Mouse (Mus musculus): ENCODE measurements at regions not wholly inside any gene's neighbourhood (a gene's known extent, or its start where the extent isn't known, plus 50 kb on each side); places are given as distances from the start of the nearest gene placed in this dataset.
"Not testable (repeated sequence)": the region's sequence is repeated elsewhere in the genome, so short reads cannot be mapped to it uniquely, and the experiment has no call there.

DNA sequence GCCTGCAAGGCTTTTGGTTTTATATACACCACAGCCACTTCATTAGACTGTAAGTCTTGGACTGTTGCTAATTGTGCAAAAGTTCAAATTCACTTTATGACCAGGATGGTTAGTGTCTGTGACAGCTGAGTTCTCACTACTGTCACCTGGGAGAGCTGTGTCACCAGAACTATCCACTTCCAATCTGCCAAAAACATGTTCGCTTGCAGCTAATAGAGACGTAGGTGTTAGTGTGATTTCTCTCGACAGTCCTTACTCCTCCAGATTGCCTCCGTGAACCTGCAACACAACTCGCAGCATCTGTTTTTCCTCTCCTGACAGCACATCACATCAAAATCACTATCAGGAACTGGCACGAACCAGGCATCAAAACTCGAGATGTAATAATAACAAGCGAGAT lies 491.3 kb upstream of the Klf6 start:
- DNase-seq (ENCODE audit: low spot score): no peak

DNA sequence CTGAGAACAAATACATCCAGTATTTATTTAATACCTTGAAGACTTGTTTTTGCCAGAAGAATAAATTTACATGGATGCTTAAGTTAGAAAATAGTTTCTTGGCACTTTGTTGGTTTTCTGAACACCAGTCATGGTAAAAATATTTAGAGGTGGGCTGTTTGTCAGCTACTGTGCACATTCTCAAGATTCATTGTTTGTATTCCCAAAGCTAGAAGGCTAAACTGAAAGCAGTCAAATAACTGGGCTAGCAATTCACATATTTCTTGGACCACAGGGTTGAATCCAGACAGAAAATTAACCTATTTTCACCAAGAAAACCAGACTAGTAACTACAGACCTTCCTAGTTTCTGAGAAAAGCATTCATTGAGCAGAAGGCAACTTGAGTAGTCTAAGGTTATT lies 488.1 kb upstream of the Klf6 start:
- DNase-seq (ENCODE audit: low spot score): no peak

DNA sequence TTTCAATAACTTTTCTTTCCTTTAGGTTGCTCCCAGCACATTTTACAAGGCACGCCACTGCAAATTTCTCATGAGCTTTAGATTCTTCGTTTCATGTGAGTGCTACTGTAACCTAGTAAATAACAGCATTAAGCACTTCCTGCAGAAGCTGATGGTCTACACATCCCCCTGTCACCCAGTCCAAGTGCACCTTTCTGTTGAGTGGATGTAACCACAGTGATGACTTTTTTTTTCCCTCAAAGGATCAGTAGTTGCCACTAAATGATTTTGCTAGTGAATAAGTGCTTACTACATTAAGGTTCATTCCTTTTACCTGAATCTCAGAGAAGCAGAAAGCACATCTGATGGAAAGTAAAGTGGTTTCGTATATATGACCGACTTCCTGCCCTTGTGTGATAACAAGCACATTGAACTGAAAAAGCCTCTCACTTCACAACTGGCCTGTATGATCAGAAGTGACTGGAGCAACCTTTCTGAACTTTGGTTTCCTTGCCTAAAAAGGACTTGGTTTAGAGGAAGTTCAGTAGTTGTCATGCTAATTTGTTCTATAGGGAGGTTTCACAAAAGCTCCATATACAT lies 453.0 kb upstream of the Klf6 start:
- DNase-seq (ENCODE audit: low spot score): no peak

DNA sequence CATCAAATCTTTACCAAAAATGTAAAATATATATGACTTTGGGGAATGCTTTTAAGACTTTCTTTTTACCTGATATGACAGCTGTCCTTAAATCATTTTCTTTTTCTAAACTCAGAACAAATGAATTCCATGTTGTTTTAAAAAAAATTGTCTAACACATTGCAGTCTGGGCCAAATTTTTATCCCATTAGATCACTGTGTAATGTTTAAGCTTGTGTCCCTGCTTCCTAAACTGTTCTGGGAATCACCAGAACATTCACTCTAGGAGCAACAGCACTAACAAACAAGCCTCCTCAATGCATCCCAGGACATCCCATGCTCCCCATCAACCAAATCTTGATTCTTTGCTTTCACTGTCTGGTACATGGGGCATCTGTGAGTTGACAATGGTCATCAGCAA lies 449.2 kb upstream of the Klf6 start:
- no peak for DNase-seq (ENCODE audit: low spot score)

DNA sequence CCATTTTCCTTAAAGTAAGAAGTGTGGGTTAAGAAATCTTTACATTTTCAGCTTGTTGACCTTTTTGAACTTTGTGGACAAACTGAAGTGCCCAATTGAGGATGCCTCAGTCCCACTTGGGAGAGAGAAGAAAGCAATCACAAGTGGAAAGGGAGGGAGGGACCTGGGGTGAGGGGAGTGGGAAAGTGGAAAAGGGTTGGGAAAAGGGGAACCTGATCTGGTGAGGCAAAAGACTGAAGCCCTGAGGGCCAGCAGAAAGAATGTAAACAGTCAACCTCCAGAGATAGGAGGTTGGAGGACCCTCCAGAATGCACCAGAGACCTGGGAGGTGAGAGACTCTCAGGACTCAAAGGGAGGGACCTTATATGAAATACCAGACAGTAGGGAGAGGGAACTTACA lies 448.3 kb upstream of the Klf6 start:
- not testable (repeated sequence) for DNase-seq (ENCODE audit: low spot score)

DNA sequence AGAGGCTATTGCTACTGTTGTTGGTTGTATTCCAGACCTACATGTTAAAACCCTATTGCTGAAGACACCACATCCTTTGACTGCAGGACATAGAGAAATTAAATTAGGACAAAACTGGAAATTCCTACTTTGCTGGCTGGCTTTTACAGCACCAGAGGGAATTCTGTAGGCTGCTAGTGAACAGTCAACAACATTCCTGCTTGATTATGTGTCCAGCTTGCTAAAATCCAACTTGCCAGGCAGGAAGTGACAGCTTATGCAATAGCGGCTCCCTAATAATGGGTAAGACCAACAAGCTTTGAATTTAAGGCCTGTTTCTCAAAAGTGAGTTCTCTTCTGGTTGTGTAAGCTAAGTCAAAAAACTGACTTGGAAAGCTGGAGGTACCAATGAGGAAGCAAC lies 437.2 kb upstream of the Klf6 start:
- no peak for DNase-seq (ENCODE audit: low spot score)

DNA sequence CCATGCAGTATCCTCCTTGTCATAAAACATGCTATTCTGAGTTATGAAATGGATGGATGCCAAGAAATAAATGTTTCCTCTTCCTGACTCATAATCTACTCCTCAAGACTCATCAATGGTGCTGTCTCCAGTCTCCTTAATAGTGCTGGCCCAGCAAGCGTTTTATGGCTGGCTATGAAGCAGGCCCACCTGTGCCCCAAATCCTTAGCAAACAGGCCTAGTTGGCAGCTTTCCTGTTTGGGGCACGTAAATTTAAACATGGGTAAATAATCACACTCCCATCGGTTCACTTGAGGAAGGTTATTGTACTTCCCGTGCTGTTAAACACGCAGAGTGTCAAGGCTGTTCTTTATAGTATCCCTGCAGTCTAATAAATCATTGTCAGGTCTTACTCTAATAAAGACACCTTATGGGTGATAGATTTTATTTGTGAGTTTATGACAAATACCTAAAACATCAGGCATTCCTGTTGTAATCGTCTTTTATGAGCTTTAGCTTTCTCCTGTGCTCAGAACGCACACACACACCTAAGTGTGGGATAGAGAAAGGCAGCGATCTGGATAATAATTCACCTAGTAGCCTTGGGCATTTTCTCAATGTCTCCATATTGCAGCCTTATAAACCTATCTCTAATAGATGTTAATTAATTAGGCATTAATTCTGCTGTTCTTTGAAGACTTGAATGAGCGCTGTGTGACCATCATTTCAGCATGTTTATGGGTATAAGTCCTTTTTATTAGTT lies 435.6 kb upstream of the Klf6 start:
- DNase-seq (ENCODE audit: low spot score): no peak

DNA sequence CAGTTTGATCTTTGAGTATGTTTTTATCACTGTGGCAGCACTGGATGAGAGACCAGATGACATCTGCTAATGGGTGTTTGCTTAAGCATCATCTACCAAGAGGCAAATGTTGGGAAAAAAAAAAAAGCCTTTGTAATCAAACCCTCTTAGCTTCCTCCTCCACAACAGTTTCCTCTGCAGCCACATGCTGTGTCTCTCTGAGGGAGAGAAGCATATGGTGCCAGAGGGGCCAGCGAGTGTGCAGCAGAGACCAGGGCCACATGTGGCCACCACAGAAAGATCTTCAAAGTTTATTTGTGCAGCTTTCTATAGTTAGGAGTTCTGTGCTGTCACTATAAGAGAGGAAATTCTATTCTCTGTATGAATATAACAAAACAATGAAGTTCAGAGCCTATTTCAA lies 427.6 kb upstream of the Klf6 start:
- peak; percentile 2 for DNase-seq (ENCODE audit: low spot score)

DNA sequence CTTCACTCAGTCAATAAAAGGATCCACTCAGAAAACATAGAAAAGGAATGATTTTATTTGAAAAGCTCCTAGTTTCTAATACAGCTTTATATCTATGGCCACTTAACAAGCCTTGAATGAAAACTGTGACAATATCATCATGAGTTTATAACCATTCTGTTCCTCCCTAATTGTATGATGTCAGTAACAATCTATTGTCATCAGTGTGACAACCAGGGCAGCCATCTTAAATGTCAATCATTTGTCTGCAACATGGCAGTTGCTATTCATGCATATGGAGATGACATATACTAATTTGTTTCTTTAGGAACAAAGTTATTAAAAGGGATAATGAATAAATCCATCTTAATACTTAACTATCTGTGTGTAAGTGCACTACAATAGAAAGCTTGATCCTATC lies 426.2 kb upstream of the Klf6 start:
- no peak for DNase-seq (ENCODE audit: low spot score)

DNA sequence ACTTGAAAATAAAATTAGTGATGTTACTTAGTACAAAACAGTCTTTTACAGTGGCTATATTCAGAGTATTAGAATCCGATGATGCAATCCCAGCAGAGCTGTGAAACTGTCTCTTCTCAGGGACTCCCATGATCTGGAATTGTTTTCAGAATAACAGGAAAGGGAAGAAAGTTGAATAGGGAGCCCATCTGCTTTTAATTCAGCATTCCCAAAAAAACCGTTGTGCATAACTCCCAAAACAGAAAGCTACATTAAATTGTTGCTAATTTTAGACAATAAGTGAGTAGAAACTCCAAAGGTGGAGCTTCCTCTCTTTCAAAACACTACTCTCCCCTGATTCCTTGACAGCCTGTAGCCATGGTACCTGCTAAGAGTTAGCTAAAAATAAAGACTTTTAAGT lies 425.1 kb upstream of the Klf6 start:
- DNase-seq (ENCODE audit: low spot score): no peak

DNA sequence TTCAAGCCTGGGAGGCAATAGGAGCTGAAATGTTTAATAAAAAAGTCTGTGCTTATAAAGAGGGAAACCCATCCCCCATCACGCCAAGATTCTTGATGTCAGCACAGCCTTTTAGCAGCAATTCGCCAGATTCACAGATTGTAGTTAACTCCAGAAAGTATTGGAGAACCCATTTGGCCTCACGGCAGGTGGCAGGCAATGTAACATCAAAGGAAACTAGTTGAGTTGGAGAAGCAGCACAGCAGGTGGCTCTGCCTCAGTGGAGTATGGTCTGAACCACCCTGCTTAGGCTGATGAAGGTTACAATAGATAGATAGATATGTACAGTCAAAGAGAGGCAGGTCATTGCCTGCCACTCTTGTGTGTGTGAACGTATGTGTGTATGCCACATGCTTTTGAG lies 420.8 kb upstream of the Klf6 start:
- DNase-seq (ENCODE audit: low spot score): no peak

DNA sequence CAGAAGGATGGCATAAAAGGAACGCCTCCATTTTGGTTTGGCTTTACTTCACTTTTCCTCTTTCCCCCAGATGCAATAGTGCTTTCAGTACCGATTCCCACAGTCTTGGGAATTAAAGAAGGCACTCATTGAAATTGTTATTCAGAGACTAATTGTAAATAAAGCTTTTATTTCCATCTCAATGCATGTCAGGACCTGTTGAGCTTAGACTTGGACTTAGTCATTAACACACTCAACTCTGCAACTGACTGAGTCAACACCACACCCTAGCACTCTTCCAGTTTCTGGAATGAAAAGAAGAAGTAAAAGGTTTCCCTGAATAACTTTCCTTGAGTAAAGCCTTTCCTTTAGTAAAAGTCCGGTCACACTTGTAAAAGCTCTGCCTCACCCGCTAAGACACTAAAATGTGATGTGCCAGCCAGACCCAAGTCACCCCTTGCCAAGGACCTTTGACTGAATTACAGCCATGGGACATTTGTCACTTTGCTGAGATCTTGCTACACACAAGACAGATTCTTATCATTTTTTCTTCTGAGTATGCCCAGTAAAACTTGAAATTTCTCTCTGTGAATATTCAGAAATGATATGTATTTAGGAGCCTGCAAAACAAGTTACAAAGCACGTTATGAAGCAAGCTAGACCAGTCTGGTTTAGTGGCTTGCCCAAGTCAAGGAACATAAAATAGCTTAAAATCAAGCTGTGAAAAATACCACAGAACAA lies 416.4 kb upstream of the Klf6 start:
- DNase-seq (ENCODE audit: low spot score): no peak

DNA sequence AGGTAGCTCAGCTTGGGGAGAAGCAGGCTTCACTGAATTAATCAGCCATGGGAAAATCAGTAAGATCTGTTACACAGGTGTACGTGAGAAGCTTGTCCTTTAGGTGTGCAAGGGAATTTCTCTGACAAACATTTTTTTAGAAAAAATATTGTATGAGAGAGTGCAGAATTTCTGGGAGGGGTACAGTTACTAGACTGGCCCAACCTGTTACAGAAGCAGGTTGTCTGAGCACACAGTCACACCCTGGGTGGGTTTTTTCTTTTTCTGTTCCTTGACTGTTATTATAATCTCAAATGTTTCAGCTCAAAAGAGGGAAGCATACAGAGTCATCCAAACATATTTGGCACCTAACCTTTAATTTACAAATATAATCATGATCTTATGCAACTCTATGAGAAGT lies 412.7 kb upstream of the Klf6 start:
- DNase-seq (ENCODE audit: low spot score): no peak

DNA sequence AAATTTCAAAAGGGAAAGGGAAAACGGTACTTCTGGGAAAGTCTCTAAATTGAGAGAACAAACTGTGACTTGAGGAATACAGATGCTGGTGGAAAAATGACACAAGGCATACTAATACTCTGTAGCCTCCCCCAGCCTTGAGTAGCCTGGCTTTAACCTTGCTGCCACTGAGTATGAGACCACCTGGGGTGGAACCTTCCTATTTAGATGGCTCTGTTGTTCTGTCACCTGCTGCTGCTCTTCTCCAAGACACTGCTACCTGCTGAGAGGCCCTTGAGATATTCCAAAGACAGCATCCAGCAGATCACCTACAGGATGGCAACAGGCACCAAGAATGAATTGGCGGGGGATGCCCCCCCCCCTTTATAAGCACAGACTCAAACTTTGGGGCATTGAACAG lies 380.5 kb upstream of the Klf6 start:
- DNase-seq (ENCODE audit: low spot score): no peak

DNA sequence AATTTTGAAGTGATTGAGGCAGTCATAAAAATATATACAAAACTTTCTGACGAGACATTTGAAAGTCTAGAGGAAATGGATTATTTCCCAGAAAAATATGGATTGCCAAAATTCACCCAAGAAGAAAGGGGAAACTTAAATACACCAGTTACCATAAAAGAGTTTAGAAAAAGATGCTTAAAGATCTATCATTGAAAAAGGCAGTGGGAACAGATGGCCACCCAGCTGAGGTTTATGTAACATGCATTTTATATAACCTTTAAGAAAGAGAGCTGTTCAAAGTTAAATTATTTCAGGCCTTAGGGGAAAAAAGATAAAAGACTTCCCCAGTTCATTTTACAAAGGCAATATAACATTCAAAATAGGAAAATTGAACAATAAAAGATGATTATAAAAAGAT lies 369.0 kb upstream of the Klf6 start:
- DNase-seq (ENCODE audit: low spot score): peak; percentile 61

DNA sequence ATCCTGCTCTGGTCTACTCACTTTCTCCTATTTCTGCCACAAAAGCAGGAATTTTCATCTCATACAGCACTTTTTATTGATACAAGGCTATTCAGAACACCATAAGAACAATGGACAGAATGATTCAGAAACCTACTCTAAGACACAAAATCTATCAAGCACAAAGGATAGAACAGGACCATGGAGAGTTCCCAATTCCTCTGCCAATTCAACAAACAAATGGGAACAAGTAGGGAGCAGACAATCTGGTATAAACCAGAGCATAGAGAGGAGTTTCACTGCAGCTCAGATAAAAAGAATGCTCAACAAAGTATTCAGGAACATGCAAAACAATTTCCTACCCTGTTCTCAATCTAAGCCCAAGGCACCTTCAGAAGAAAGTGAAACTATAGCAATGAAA lies 363.7 kb upstream of the Klf6 start:
- no peak for DNase-seq (ENCODE audit: low spot score)

DNA sequence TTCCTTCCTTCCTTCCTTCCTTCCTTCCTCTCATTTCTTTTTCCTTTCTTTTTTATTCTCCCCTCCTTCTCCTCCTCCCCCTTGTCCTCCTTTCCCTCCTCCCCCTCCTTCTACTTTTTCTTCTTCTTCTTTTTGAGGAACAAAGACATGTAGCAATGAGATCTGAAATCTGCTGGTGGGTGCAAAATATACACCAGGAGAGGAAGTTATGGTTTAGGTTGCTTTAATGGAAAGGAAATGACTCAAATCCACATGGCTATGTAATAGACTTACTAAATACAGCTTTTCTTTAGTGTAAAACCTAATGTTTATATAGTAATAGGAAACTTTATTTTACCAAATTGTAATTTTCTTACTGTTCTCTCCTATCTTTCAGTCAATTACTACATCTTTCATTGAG lies 349.5 kb upstream of the Klf6 start:
- DNase-seq (ENCODE audit: low spot score): no peak

DNA sequence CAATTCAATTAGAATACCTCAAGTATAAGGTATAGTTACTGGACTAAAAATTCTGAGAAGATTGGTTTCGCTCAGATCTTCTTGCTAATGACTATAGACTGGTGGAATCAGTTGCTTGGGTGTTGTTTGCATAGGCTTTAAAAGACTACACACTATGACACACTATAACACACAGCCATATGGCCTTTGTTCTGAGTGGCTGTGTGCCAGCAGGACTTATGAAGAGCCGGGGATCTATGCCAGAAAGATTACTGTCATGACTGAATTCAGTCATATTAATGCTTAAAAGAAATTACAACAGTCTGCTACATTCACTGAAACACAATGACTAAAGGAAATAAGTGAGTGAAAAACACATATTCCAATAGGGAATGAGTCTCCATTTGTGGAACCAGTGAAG lies 345.7 kb upstream of the Klf6 start:
- no peak for DNase-seq (ENCODE audit: low spot score)

DNA sequence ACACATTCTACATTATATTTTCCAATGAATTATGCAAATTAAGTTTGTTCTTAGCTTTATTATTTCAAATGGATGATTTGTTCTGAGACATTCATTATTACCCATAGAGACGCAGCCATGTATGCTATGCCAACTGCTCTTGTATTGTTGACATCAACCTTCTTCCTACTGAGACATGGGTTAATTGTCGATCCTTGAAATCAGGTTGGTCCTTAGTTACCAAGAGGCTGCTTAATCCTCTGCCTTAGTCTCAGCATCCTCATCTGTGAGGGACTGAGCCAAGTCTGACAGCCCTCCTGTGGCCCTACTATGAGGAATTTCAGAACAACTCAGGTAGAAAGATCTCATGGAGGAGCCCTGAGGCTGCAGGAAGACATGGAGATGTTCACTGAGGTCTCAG lies 345.2 kb upstream of the Klf6 start:
- no peak for DNase-seq (ENCODE audit: low spot score)

DNA sequence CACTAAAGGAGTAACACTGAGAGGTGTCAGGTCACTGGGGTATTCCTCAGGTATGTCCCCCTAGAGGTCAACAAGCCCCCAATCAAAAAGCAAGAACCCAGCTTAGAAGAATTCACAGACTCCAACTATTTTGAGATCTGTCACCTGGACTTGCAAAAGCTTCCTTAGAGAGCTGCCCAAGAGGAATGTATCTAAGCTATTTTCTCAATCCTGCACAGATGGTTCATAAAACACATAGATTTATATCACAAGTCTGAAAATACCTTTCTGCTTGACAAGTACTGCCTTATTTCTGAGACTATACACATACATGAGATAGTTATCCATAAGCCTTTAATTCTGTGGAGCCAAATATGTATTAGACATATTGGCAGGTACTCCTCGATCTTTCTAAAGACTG lies 342.1 kb upstream of the Klf6 start:
- no peak for DNase-seq (ENCODE audit: low spot score)

DNA sequence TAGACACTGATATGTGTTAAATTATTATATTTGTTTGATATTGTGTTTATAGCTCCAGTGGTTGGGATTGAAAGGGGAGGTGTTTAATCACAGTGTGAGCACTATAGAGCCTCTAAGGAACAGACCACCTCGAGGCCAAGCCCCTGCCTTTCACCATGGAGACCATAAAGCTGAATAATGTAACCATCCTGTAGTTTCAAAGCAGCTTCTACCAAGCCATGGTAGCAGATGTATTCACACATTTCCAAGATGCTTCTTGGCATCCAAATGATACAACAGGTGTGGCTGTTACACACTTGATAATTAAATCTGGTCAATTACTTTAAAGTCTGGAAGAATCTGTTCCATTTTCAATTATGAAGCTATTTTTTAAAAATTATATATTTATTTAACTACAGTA lies 341.7 kb upstream of the Klf6 start:
- no peak for DNase-seq (ENCODE audit: low spot score)

DNA sequence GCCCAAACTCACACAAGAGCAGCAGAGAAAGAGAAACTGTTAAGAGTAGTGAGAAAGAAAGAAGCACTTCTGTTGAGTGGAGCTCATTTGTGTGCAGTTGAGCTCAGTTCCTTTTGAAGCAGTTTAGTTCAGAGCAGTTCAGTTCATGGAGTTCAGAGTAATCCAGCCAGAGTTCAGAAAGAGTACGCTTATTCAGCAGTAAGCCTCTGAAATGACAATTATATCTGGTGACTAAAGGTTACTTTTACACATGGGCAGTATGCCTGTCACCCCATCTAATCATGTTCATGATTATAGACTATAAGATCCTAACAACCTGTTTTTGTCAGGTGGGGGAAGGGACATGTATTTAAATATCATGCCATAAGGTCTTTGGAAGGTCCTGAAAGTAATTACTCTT lies 333.9 kb upstream of the Klf6 start:
- DNase-seq (ENCODE audit: low spot score): no peak

DNA sequence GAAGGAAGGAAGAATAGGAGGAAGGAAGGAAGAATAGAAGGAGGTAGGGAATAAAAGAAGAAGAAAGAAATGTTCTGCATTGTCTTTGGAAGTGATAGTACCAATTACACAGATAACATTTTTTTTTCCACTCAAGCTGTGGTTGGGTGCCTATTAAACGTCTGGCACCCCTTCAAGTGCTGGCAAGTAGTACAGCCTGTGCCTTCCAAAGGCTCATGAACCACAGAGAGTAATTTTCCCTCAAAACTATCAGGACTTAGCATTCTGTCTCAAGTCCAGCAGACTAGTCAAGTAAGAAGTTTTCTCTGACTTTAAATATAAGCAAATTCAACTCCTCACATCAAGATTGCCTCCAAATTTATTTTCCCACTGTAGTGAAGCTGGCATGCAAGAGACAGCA lies 321.0 kb upstream of the Klf6 start:
- DNase-seq (ENCODE audit: low spot score): no peak

DNA sequence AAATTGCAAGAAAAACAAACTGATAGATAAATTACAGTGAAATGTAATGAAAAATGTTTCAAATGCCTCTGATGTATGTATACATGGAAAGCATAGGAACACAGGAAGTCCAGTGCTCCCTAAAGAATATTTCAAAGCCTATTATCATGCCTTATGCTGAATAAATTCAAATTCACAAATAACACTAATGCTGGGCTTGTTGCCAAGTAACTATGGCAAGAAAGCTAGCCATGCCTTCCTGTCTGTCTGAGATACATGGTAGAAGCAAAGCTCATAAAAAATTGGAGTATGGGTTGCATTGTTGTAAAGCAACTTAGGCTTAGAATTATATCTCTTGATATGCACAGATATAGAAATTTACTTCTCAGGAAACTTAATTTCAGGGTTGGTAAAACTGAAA lies 315.8 kb upstream of the Klf6 start:
- no peak for DNase-seq (ENCODE audit: low spot score)
